Mouse (Mus musculus): ENCODE data around the gene Irgc1. TPM values are rescaled to one million over a fixed set of nuclear protein-coding genes. Genes with fewer than 3 reads are reported as not detected.
A peak's percentile ranks its signal among the peaks of the same experiment; 100 is the strongest.

Gene Irgc1
- polyA plus RNA-seq, 1 experiment from 2014 or later, result not detected

DNA sequence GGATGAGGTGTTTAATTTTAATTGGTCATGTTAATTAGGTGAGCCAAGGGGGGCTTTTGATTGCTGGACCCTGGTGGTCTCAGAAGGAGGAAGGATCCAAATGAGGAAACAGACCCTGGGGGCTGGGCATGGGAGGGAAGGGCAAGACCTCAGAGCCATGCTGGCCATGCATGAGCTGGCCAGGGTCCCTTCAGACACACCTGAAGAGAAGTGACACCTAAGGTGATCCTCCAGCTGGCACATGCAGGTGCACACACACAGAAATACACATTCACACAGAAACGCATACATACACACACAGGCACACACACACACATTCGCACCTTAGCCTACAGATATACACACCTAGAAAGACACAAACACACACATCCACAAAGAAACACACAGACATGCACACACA lies 27.6 kb upstream of the Irgc1 start:
- H3K79me2 ChIP-seq (ENCODE audit: inconsistent target), result no peaks in the 10 kb centered on the region
- 89% methylated on average over 2 of the region's 2 CpGs for WGBS (ENCODE audit: missing documents)
- H3K4me3 ChIP-seq (ENCODE audit: inconsistent target), result no peak overlapping the region
- H3K36me3 ChIP-seq (ENCODE audit: inconsistent target), result no peaks in the 10 kb centered on the region
- H3K27ac ChIP-seq, result no peak overlapping the region

DNA sequence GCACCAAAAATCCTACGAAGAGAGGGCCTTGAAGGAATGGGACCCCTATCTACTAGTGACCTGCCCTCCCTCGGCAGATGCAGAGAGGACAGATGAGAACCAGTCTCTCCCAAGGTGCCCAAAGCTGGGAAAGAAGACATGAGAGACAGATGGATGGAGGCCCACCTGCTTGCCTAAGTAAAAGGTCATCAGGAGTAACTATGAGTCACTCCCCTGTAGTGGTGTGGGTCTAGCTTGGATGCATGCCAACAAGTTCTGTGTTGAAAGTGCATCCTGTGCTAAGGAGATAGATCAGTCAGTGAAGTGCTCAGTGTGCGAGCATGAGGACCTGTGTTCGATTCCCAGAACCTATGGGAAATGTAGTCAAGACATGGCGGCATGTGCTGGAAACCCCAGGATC lies 26.8 kb upstream of the Irgc1 start:
- no peaks in the 10 kb centered on the region for H3K79me2 ChIP-seq (ENCODE audit: inconsistent target)
- WGBS (ENCODE audit: missing documents), result 95% methylated on average over 5 of the region's 5 CpGs

GRCm38 (mm10) chr7:24476856-24477255 lies 24.8 kb upstream of the Irgc1 start:
- Histone ChIP-seq H3K27ac (no peak overlapping the region), H3K79me2 (ENCODE audit: inconsistent target) (no peaks in the 10 kb centered on the region), H3K36me3 (ENCODE audit: inconsistent target) (peaks cover 12% of the 10 kb centered on the region; the same call in 1 of the 2 replicates), H3K4me3 (ENCODE audit: inconsistent target) (no peak overlapping the region)
- 95% methylated on average over 7 of the region's 7 CpGs for WGBS (ENCODE audit: missing documents)

More for the DNA sequence above, 26.8 kb upstream of the Irgc1 start:
- Histone ChIP-seq H3K36me3 (ENCODE audit: inconsistent target) (no peaks in the 10 kb centered on the region), H3K4me3 (ENCODE audit: inconsistent target) (no peak overlapping the region), H3K27ac (no peak overlapping the region)

GRCm38 (mm10) chr7:24476338-24476737 lies 24.2 kb upstream of the Irgc1 start:
- Histone ChIP-seq H3K27ac (no peak overlapping the region), H3K79me2 (ENCODE audit: inconsistent target) (no peaks in the 10 kb centered on the region), H3K36me3 (ENCODE audit: inconsistent target) (peaks cover 16% of the 10 kb centered on the region; the same call in 1 of the 2 replicates), H3K4me3 (ENCODE audit: inconsistent target) (no peak overlapping the region)
- 87% methylated on average over 8 of the region's 8 CpGs for WGBS (ENCODE audit: missing documents)

DNA sequence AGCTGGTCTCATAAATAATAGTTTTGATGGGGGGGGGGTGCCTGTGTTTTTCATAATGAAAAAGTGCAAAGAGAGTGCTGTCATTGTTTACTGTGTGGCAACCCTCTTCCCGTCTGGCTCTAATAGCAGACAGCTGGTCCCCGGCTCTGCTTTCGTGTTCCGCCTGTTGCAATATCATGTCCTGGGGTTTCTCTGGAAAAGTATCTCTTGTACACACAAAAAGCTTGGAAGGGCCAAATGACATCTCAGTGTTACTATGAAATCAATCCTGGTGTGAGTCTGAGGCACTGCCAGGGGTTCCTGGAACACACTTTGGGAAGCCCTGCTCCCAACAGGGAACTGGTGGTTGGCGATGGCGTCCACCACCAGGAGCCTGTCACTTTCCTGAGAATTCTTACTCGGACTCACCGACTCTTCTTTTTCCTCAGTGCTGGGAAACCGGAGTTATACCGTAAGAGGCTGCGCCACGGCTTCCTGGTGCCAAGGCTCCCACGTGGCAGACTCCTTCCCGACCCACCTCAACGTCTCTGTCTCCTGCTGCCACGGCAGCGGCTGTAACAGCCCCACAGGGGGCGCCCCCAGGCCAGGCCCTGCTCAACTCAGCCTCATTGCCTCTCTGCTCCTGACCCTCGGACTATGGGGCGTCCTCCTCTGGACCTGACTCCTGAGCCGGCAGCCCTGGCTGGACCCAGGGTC lies 22.9 kb upstream of the Irgc1 start:
- 95% methylated on average over 21 of the region's 21 CpGs for WGBS (ENCODE audit: missing documents)
- no peak overlapping the region for H3K27ac ChIP-seq
- no peaks in the 10 kb centered on the region; the same call in 1 of the 2 replicates for H3K79me2 ChIP-seq (ENCODE audit: inconsistent target)
- no peak overlapping the region for H3K4me3 ChIP-seq (ENCODE audit: inconsistent target)
- peaks cover 19% of the 10 kb centered on the region; the same call in 1 of the 2 replicates for H3K36me3 ChIP-seq (ENCODE audit: inconsistent target)

GRCm38 (mm10) chr7:24473913-24474529 lies 21.9 kb upstream of the Irgc1 start:
- H3K79me2 ChIP-seq (ENCODE audit: inconsistent target), result peaks cover 7% of the 10 kb centered on the region; the same call in 1 of the 2 replicates
- H3K27ac ChIP-seq, result no peak overlapping the region
- 68% methylated on average over 10 of the region's 10 CpGs for WGBS (ENCODE audit: missing documents)
- no peak overlapping the region for H3K4me3 ChIP-seq (ENCODE audit: inconsistent target)
- peaks cover 20% of the 10 kb centered on the region; the same call in 1 of the 2 replicates for H3K36me3 ChIP-seq (ENCODE audit: inconsistent target)

- Histone ChIP-seq H3K27ac (no peak overlapping the region), H3K4me3 (ENCODE audit: inconsistent target) (no peak overlapping the region), H3K36me3 (ENCODE audit: inconsistent target) (peaks cover 30% of the 10 kb centered on the region; the same call in 1 of the 2 replicates), H3K79me2 (ENCODE audit: inconsistent target) (peaks cover 18% of the 10 kb centered on the region; the same call in 1 of the 2 replicates)
- WGBS (ENCODE audit: missing documents), result 83% methylated on average over 7 of the region's 7 CpGs
These were observed 20.8 kb upstream of the Irgc1 start for GRCm38 (mm10) chr7:24472937-24473336.

DNA sequence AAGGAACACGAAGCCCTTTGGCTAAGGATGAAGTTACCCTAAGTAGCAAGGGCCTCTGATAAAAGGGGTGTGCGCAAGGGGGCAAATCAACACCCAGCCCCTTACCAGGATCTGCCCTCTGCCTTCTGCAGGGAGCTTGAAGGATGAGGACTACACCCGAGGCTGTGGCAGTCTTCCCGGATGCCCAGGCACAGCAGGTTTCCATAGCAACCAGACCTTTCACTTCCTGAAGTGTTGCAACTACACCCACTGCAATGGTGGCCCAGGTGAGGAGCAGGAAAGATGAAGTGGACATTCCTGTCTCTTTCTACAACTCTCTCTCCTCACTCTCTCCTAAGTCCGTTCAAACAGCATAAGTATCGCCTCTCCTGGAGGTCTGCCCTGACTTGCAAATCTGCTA lies 20.3 kb upstream of the Irgc1 start:
- 70% methylated on average over 6 of the region's 6 CpGs for WGBS (ENCODE audit: missing documents)
- peaks cover 35% of the 10 kb centered on the region; the same call in 1 of the 2 replicates for H3K36me3 ChIP-seq (ENCODE audit: inconsistent target)
- no peak overlapping the region for H3K27ac ChIP-seq
- H3K79me2 ChIP-seq (ENCODE audit: inconsistent target), result peaks cover 23% of the 10 kb centered on the region; the same call in 1 of the 2 replicates
- H3K4me3 ChIP-seq (ENCODE audit: inconsistent target), result no peak overlapping the region

DNA sequence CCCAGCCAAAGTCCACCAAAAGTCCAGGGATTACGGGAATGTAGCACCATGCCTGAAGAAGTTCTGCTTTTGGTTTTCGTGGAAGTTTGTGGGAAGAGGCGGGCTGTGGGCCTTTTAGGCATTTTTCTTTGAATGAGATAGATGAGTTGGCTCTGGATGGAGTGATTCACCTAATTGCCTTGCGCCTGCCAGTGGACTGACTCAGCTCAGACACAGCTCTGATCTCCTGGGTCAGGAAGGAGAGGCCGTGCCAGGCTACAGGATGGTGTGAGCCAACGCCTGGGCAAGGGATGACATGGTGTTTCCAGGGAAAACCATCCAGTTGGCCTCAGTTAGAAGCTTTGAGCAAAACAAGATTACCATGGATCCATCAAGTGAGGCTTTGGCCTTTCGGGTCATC lies 18.3 kb upstream of the Irgc1 start:
- peaks cover 44% of the 10 kb centered on the region; the same call in 1 of the 2 replicates for H3K36me3 ChIP-seq (ENCODE audit: inconsistent target)
- no peak overlapping the region for H3K4me3 ChIP-seq (ENCODE audit: inconsistent target)
- 97% methylated on average over 7 of the region's 7 CpGs for WGBS (ENCODE audit: missing documents)
- H3K27ac ChIP-seq, result no peak overlapping the region
- H3K79me2 ChIP-seq (ENCODE audit: inconsistent target), result peaks cover 42% of the 10 kb centered on the region

DNA sequence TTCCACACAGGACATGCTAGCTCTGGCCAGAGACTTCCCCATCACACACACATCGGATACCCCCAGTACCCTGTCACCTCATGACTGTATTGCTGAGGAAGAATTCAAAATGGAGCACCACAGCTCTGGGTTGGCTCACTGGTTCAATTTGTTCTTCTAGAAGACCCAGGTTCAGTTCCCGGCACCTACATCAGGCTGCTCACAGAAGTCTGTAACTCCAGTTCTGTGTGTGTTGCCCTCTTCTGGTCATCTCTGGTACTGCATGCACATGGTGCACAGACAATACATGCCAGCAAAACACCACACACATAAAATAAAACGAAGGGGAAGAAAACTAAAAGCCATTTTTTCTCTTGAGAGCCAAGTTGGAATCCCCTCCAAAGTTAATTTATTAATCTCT lies 17.0 kb upstream of the Irgc1 start:
- Histone ChIP-seq H3K4me3 (ENCODE audit: inconsistent target) (no peak overlapping the region), H3K79me2 (ENCODE audit: inconsistent target) (peaks cover 54% of the 10 kb centered on the region), H3K36me3 (ENCODE audit: inconsistent target) (peaks cover 44% of the 10 kb centered on the region; the same call in 1 of the 2 replicates), H3K27ac (no peak overlapping the region)
- WGBS (ENCODE audit: missing documents), result 94% methylated on average over 3 of the region's 3 CpGs

- 91% methylated on average over 5 of the region's 5 CpGs for WGBS (ENCODE audit: missing documents)
- Histone ChIP-seq H3K36me3 (ENCODE audit: inconsistent target) (peaks cover 42% of the 10 kb centered on the region; the same call in 1 of the 2 replicates), H3K4me3 (ENCODE audit: inconsistent target) (no peak overlapping the region), H3K79me2 (ENCODE audit: inconsistent target) (peaks cover 66% of the 10 kb centered on the region), H3K27ac (no peak overlapping the region)
These were observed 15.8 kb upstream of the Irgc1 start for GRCm38 (mm10) chr7:24467886-24468285.

GRCm38 (mm10) chr7:24466835-24467234 lies 14.7 kb upstream of the Irgc1 start:
- peaks cover 31% of the 10 kb centered on the region; the same call in 1 of the 2 replicates for H3K36me3 ChIP-seq (ENCODE audit: inconsistent target)
- no peak overlapping the region for H3K4me3 ChIP-seq (ENCODE audit: inconsistent target)
- H3K27ac ChIP-seq, result peak overlapping the region; percentile 10; the same call in 1 of the 2 replicates
- peaks cover 66% of the 10 kb centered on the region for H3K79me2 ChIP-seq (ENCODE audit: inconsistent target)
- WGBS (ENCODE audit: missing documents), result 30% methylated on average over 6 of the region's 6 CpGs

GRCm38 (mm10) chr7:24462388-24463319 lies 10.6 kb upstream of the Irgc1 start, which contains the start of gene Plaur:
TSS of gene Plaur (plus strand) at chr7:24462484.
- Histone ChIP-seq H3K27ac (peak within 1 kb of the TSS; percentile 93), H3K36me3 (ENCODE audit: inconsistent target) (0 out of 2 replicates have a peak, but pooled peaks cover 10% of the 10 kb centered on the region), H3K4me3 (ENCODE audit: inconsistent target) (peak within 1 kb of the TSS; percentile 71), H3K79me2 (ENCODE audit: inconsistent target) (peaks cover 45% of the 10 kb centered on the region)
- under 1% methylated on average over 26 of the region's 27 CpGs for WGBS (ENCODE audit: missing documents)

DNA sequence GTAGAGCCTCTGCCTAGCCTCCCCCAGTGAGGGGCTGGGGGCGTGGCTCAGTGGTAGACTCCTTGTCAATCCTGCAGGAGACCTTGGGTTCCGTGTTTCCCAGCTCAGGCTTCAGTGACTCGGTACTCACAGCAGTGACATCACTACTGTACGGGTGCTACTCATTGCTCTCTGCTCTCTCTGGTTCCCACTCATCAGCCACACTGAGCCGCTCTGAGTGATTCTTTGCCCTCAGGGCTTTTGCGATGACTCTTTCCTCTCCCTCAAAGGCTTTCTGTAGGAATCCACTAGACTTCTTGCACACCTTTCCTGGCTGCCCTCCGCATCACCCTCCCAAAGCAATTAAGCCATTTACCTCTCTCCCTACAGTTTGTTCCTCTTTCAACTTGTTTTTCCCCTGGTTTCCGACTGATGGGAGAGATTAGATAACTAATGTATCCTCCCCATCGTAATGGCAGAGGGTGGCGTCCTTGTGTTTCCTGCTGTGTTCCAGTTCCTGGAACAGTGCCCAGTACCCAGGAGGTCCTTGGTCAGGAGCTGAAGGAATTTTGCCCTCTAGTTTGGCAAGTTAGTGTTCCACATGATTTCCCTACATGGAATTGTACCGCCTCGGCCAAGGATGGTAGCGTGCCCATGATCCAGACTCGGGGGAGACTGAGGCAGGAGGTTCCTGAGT lies 9.4 kb upstream of the Irgc1 start:
- Histone ChIP-seq H3K36me3 (ENCODE audit: inconsistent target) (0 out of 2 replicates have a peak, but pooled peaks cover 6% of the 10 kb centered on the region), H3K4me3 (ENCODE audit: inconsistent target) (no peak overlapping the region), H3K27ac (peak overlapping the region; percentile 57), H3K79me2 (ENCODE audit: inconsistent target) (peaks cover 35% of the 10 kb centered on the region)
- 28% methylated on average over 14 of the region's 14 CpGs for WGBS (ENCODE audit: missing documents)
